Mouse (Mus musculus) mature B cell (primary cell): ENCODE results near the gene Cdk14.

ENCODE experiments used
- in situ Hi-C: fragments of 300-500 bp; cut with MboI; formaldehyde crosslinking; loops from 2 replicates; pipeline ENCODE4 v1.14.3; 2019

The Cdk14 gene

DNA sequence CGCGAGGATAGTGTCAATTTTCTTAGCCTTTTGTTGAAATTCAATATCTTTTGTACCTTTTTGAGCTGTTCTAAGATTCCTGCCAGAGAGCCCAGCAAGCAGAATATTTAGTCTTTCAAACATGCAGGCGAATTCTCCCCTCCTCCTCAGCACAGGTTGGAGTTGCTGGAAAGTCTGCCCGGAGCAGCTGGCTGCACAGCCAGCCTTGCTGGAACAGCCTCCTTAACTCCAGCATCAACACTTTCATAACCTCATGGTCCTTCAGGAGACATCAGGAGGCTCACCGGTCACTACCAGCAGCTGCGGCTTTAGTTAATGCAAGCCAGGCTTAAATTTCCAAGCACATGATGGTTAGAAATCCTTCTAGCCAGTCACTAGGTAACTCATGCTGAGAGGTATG, 105.8 kb downstream of the Cdk14 start:
- in situ Hi-C loops = no loop called here

DNA sequence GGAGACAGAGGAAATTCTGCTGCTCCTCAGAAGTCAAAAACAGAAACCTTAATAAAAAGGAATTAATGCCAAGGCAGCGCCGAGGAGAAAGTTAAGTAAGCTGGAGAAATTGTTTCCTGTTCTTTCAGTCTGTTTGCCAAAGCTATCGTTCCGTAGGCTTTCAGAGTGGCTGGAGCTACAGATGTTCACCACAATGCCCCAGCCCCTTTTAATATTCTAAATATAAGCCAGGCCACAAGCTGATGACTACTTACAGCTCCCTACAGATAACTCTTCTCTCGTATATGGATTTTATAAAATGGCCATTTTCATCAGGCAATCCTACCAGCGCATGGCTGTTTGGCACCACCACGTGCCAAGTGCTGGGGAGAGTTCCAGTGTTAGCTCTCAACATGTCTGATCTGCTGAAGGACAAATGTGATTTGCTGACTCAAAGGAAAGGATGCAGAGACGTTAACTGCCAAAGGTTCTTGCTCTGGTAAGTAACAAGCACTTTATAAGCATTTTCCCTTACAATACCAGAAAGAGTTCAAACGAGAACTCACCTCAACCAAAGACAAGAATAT, 106.8 kb downstream of the Cdk14 start:
- in situ Hi-C loops = no loop called here

DNA sequence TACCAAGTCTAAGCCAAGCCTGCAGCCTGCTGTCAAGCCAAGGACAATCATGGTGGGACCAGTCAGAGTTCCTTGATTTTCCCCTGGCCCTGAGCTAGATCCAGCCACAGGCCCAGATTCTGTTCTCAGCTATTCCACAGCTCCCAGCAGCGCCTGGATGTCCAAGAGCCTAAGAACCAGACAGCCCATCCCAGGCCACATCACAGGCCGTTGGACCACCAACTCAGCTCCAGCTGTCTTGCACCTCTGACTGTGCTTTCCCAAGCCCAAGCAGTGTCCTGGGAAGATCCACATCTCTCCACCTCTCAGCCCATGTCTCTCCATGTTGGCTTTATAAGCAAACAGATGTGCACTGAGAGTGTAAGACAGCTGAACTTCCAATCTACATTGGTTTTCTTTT, 114.8 kb downstream of the Cdk14 start:
- in situ Hi-C loops = no loop called here

DNA sequence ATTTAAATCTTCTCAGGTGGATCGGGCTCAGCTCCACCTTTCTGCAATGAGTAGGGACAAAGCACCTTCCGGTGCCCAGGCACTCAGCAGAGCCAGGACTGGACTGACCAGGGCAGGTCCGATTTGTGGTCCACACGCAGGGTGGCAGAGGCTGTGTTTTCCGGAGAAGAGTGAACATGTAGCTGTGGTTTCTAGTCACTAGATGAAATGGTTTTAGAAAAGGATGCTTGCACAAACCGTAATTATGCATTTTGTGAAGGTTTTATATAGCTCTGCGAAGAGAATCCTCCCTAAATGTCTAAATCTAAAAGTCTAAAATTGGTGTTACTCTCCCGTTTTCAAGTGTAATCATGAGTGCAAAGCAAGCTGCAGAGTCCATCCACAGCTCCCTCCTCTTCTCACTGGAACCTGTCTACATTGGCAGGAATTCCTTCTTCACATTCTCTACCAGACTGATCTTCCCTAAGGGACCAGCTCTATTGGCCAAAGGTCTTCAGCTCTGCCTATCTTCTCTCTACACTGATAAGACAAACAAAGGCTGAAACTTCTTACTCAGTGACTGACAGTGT, 116.9 kb downstream of the Cdk14 start:
- in situ Hi-C loops = no loop called here

DNA sequence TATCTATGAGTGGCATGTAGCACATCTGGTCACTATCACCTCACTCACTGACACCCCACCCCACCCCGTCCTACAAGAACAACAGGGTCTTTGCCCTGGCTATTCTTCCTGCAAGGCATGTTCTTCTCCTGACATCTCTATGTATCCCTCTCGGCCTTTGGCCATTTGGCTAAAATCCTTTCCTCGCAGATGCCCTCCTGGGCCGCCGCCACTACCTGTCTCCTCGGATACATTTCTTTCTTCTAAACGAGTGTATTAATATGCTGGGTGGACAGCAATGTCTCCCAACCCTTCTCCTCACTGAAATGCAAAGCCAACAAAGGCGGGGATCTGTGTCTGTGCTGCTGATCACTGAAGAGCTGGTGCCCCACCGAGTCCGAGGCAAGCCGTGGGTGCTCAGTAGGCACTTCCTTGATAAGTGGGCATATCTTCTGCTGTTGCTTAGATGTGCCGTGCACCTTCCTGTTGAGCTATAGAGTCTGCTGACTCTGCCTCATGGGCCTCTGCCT, 118.5 kb downstream of the Cdk14 start:
- in situ Hi-C loops = no loop called here

DNA sequence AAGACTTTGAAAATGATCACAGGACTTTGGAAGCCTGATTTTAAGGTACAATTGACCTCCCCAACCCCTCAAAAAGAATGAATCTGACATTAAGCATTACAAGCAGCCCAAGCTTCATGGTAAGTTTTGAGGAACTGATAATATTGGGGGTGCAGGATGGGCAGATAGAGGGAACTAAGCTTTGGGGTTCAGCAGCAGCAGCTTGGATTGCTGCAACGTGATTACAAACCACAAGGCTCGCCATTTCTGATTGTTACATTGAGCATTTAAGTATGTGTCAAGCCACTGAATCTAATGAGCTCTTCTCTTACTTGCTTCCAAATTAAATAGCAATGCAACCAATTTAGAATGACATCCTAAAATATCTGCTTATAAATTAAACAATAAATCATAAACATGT, 119.1 kb downstream of the Cdk14 start:
- in situ Hi-C loops = no loop called here

DNA sequence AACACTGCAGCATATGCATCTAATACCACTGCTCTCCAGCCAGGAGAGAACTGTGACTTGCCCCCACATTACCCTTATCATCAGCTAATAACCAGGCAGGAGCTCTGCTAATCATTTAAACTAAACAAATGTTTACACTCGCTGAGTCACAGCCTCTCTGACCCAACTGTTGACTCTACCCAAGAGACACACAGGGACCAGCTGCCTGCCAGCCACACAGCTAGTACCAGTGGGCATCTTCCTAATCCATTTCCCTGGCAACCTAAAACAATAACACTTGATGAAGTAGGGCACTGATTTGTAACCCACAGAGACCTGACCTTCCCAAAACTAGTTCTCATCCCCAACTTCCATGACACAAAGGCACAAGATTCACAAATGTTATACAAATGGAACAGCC, 119.8 kb downstream of the Cdk14 start:
- in situ Hi-C loops = no loop called here

DNA sequence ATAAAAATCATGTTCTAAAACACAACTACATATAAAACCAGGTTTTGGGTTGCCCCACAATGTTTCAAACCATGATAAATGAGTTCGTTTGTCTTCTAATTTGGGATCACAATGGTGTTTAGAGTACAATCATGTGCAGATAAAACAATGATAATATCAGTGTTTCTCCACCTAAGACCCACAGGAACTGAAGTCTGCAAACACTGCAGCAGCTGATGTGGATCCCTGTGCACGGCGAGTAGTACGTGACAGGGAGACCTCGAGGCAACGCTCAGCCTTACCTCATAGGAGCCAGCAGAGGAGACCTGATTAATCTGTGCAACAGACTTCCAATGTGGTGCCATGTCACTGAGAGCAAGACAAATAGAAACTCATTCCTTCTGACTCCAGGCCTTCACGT, 122.9 kb downstream of the Cdk14 start:
- in situ Hi-C loops = no loop called here

DNA sequence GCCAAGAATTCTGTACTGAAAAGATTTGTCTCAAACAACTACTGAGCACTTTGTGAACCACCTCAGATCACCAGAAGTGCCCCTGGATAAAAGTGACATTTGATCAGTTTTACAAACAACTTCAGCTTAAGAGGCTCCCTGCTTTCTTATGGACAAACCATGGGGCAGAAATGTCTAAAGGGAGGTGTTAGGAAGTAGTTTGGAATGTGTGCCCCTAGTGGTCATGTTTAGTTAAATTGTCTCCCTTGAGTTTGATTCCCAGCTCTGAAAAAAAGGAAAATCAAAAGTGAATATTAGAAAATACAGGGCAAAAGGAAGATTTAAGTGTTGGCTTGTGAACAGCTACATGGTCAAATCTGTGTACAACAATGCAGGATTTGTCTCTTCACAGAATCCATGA, 123.3 kb downstream of the Cdk14 start:
- in situ Hi-C loops = no loop called here

DNA sequence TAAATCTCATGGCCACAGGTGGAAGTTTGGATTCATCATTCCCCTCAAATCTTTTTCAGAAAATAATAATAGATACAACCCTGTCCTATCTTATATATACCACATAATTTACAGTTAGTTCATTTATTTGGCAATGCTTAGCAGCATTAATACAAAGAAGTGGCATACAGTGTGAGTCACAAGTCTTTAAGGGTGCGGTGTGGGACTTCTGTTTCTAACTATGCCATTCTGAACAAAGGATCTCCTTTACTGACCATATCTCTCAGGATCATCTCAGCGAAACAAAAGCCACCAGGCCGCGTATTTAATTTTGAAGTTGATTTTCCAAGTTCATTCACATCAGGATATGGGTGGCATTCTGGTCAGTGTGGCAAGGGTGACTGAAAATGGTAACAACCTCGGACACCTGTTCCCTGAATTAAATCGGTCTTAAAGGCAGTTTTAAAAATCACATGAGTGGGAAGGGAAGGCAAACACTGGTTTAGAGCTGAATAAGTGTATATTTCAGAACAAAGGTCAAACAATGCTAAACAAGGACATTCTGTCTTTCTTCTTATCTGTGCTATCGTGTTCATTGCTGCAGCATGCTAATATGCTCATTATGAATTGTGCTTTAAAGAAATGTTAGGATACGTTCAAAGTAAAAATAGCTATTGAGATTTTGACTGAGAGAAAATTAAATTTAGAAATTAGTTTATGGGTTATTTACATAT, 127.1 kb downstream of the Cdk14 start:
- in situ Hi-C loops = no loop called here

DNA sequence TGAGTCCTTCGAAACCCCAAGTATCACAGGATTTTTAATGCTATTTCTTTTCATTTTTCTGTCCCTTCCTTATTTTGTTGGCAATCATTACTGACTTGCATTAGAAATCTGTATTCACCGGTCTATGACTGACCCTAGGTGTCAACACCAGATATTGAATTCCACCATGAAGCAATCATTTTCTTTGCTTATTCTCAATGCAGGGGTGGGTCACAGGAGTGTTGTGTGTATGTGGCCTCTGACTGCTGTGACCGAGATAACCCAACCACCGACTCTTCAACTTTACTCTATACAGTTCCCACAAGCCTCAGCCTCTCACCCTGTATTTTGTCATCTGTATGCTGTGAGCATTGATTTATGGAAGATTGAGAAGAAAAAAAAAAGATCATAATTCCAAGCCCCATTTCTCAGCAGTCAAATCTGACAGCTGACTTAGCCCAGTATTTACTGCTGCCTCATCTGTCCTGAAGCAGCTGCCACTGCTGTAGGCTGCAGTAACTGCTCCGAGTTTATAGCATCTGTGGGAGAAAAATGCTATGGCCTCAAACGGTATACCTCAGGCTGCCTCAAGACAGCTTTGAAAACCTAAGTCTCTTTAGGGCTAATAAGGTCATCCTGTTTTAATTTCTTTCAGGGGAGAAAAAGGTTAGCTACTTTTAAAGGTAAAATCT, 128.7 kb downstream of the Cdk14 start:
- in situ Hi-C loops = no loop called here

DNA sequence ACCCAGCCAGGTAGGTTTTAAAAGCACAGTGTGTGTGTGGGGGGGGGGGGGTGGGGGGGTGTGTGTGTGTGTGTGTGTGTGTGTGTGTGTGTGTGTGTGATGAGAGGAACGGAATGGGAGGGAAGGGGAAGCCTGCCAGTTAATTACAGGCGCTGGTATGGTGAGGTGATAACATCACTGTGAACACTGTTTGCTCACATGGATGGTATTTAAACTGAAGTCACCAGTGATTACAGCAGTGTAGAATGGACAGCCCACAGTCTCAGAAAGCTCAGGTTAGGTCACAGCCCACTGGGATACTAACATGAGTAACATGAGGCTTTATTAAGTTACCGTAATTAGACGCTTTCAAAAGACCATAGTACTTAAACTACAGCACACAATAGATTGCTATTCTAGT, 129.4 kb downstream of the Cdk14 start:
- in situ Hi-C loops = no loop called here

DNA sequence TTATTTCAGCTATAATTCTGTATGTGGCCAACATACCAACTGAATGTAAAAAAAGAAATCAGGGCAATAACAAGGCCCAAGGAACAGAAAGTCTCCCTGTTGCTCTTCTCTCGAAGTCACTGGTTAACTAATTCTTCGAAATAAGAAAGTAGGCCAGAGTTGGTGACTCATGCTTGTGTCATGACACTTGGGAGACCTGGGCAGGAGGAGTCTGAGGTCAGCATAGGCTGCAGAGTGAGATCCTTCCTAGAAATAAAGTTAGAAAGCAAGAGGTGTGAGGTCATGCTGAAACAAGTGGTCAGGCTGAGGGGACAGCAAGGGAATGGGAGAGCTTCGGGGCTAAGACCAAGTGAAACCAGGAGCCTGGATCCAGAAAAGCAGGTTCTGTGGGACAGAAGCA, 134.2 kb downstream of the Cdk14 start:
- in situ Hi-C loops = no loop called here

DNA sequence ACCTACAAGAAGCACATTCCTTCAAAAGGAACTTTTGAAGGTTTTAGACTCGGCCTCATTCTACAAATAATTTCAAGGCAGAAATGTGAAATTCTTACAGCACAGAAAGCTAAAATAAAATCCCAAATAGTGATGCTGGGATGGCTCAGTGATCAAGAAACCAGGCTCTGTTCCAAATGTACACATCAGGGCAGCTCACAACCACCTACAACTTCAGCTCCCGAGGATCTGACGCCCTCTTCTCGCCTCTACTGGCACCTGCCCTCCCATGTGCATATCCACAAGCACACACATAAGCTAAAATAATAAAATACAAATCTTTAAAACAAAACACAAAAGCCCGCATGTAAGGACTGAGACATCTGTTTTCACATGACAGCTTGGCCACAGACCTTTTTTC, 135.6 kb downstream of the Cdk14 start:
- in situ Hi-C loops = no loop called here

DNA sequence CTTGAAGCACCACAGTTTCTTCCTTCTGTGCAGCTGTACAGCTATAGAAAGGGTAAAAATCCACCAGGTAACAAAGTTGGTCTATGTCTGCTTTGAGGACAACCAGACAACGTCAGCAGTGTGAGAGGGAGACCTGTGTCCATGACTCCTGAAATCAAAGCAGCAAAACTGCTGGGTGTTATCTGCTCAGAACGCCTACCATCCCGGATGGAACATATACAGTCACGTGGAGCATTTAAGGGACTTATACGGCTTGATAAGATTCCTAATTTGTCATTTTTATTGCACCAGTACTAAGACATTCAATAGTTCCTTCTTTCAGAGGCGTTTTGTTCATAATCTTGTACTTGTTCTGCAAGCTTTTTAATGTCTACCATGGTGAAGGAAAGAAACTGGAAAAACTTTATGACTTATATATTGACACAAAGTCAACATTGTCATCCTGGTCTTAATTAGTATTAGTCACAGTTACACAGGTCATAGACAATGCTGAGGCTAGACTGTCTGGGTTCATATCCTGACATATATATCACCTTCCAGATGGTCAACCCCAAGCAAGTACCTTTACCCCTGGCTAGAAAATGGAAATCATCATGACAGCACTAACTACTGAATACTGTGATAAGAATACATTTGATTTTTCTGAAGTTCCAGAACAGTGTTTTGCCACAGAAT, 136.2 kb downstream of the Cdk14 start:
- in situ Hi-C loops = no loop called here

DNA sequence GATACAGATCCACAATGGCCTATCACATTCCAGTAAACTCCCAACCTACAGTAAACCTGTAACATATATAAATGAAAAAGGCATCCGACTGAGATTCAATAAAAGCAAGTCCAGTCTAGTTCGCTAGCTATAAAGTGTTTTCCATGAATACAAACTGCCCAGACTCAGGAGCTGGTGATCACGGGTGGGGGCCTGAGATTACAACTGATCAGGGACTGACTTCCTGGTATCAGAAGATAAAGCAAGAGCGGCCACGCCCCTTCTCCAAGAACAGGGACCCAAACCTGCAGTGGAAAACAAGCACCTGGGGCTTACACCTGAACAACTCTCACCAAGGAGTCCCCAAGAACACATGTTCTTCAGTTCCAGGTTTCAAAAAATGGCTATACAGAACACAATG, 137.7 kb downstream of the Cdk14 start:
- in situ Hi-C loops = no loop called here

DNA sequence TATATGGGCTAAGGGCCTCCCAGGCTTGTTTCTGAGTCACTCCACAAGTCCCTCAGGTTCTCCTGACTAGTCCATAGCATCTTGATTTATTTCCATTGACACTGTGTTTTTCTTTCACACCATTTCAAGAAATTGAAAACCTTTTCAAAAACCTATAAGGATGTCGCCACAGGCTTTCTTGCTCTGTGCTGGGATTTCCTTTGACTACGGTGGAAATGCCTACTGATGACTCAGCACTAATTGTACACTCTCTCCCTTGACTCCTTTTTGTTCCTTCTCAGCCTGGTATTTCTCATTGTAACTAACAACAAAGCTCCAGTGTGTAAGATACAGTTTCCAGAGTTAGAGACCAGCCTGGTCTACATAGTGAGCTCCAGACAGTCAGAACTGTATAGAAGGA, 144.8 kb downstream of the Cdk14 start:
- in situ Hi-C loops = no loop called here

DNA sequence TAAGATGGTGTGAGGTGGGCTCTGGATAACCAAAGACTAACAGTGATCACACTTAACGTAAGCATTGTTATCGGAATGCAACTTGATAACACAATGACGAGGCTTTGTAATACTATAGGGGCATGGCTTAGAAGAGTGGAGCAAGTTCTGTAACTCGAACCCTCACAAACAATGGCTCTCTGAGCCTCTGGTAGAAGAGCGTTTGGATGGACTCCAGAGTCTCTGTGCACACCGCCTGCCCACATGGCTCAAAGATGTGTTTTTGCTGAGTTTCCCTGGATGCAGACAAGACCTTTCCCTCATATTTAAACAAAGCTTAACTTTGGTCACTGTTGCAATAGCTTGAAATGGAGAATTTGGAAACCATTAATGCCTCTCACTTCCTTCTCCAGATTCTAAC, 145.8 kb downstream of the Cdk14 start:
- in situ Hi-C loops = loop anchor here (25.0 kb wide), 1 partner anchor 312 kb away; no protein-coding TSS in a partner anchor

DNA sequence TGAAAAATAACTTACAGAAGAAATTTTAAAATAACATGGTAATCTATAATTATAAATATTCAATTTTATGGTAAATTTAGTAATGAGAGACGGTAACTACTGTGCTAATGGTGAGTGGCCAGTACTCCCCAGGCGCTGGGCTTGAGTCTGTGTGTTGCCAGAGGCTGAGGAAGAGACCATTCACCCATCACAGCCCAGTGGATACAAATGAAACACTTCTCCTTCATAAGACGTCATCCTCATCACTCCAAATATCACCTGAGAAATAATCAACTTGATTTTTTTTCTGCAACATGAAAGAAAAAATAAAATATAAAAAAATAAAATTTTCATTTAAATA, 153.4 kb downstream of the Cdk14 start:
- in situ Hi-C loops = loop anchor here (25.0 kb wide), 1 partner anchor 304 kb away; no protein-coding TSS in a partner anchor

DNA sequence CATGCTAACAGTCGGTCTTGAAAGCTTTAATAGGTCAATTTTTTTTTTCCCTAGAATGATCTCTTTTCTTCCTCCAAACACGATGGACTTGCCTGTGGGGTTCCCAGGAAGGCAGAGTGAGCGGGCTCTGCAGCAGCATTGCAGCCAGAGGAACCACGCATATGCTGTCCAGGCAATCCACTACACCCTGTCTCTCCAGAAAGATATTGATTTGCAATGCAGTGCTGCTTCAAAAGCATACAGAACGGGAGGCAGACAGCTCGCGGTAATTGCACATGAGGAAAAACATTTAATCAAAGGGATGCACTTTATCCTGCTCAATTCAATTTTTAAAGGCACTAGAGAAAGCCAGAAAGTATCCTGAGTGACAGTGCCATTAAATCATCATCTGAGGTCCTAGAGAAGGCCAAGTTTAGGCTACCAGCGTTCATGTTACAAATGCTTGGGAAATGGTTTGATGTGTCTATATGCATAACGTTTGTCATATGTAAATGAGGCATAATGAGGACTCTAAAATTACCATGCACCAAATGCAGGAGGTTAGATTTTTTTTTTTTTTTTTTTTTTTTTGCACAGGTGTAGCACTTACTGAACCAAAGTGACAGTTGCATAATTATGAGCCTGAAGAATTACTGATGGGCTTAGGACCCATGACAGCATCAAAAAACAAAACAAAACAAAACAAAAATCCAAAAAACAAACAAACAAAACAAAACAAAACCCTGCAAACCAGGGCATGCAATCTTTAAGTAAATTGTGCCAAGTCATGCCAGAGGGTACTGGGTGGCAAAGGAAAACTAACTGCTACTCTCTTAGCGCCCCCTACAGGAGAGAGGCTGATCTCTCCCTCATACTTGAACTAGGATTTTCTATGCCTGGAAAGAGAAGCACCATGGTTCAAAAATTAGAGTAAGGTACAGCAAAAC, 154.0 kb downstream of the Cdk14 start:
- in situ Hi-C loops = loop anchor here (25.0 kb wide), 1 partner anchor 304 kb away; no protein-coding TSS in a partner anchor

DNA sequence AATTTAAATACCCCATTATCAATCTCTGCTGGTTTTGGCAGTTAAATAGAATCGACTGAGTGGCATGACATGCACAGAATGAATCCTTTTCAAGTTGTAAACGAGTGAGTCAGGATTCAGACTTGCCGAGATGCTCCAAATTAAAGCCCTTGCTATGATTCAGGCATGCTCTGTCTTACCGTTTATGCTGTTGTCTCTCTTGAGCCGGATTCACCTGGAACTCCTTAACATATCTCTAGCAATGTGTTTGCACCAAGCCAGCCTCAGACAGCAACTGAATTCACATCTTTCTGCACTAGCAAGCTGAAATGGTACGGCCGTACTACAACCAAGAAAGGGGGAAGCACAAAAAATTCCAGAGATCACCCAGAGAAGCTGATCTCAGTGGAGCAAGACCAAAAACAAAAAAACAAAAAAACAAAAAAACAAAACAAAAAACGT, 154.7 kb downstream of the Cdk14 start:
- in situ Hi-C loops = loop anchor here (25.0 kb wide), 1 partner anchor 303 kb away; no protein-coding TSS in a partner anchor
